In genomic region chr2:92529071-92529641, GRCm38 (mm10) we compare ENCODE assay signal across 8 mouse cellular contexts.
A peak's percentile ranks its signal among the peaks of the same experiment; 100 is the strongest.
DNase-seq lines count a peak whose midpoint lies in the region; ATAC-seq lines count a peak whose summit lies in the region.

No protein-coding gene starts in this region.

- ATAC-seq in intestine, embryonic 15.5 days: peak; percentile 99

- peak overlapping the region; percentile 40 for H3K4me3 ChIP-seq in intestine, embryonic 15.5 days (replicated peaks)

- no peaks in the 10 kb centered on the region for H3K9me3 ChIP-seq in intestine, embryonic 15.5 days

- H3K27ac ChIP-seq in intestine, embryonic 15.5 days: peak overlapping the region; percentile 61

- H3K9ac ChIP-seq in intestine, embryonic 15.5 days: peak overlapping the region; percentile 49

- H3K4me1 ChIP-seq in intestine, embryonic 15.5 days (replicated peaks): peaks cover 9% of the 10 kb centered on the region; the same call in 1 of the 2 replicates

- H3K36me3 ChIP-seq in intestine, embryonic 15.5 days: no peaks in the 10 kb centered on the region

- WGBS in intestine, embryonic 15.5 days: 4% methylated on average over 24 of the region's 24 CpGs

- H3K27me3 ChIP-seq in intestine, embryonic 15.5 days (replicated peaks): no peaks in the 10 kb centered on the region

- peak; percentile 33 to 57 for DNase-seq in adrenal gland, postnatal 4 days (ENCODE audit: low spot score in 2 of 2)
- peak; percentile 81 for DNase-seq in embryo, embryonic 9.5 days (ENCODE audit: extremely low spot score)
- DNase-seq in gastrocnemius, postnatal 4 days (ENCODE audit: low spot score in 2 of 2): peak; percentile 57 to 73
- peak; percentile 72 to 93 for DNase-seq in left cerebral cortex, adult 8-10 months (ENCODE audit: low spot score in 2 of 2)
- DNase-seq in lung, postnatal 36 days: peak; percentile 88
- DNase-seq in right cerebral cortex, postnatal 10 days (ENCODE audit: low spot score in 2 of 2): peak; percentile 93 to 96
- no peak for DNase-seq in T-cell, adult 2 months (ENCODE audit: low spot score)

- peak overlapping the region; percentile 82 for H3K4me2 ChIP-seq in intestine, embryonic 15.5 days (replicated peaks)
